Mouse (Mus musculus) intestine, embryonic 14.5 days (tissue): Measurements from ENCODE around the gene Igdcc3. TPM values are rescaled to one million over a fixed set of nuclear protein-coding genes. Genes with fewer than 3 reads are reported as not detected.

Experiments
- ATAC-seq: fragments of 200-750 bp; cut with Nextera tagmentation; replicated peaks from 2 replicates; pipeline ENCODE4 v1.8.0; 2017; ENCODE audit warnings: low read depth, moderate number of reproducible peaks, moderate TSS enrichment, moderate library complexity; ENCODE audit not compliant: low FRiP score, low TSS enrichment
- DNase-seq: peaks from one replicate; pipeline ENCODE4 v3.0.0-alpha.2; 2018; ENCODE audit warnings: low spot score
- H3K27ac ChIP-seq: fragments of 300-500 bp; sonication (generic); 2 replicates; pipeline ENCODE4 v1.5.1; 2014; ENCODE audit warnings: low read depth, mild to moderate bottlenecking, control low read depth
- H3K27me3 ChIP-seq: fragments of 300-500 bp; sonication (generic); replicated peaks from 2 replicates; pipeline ENCODE4 v1.6.1; 2014; ENCODE audit warnings: low read length, control low read depth; ENCODE audit not compliant: control insufficient read depth, insufficient read depth
- H3K36me3 ChIP-seq: fragments of 300-500 bp; sonication (generic); 2 replicates; pipeline ENCODE4 v1.6.1; 2014; ENCODE audit warnings: low read length, control low read depth; ENCODE audit not compliant: control insufficient read depth, insufficient read depth
- H3K4me1 ChIP-seq: fragments of 300-500 bp; sonication (generic); replicated peaks from 2 replicates; pipeline ENCODE4 v1.6.1; 2014; ENCODE audit warnings: low read length, control low read depth, mixed read lengths; ENCODE audit not compliant: control insufficient read depth, insufficient read depth
- H3K4me2 ChIP-seq: fragments of 300-500 bp; sonication (generic); 2 replicates; pipeline ENCODE4 v1.6.1; 2014; ENCODE audit warnings: low read length
- H3K4me3 ChIP-seq: fragments of 300-500 bp; sonication (generic); 2 replicates; pipeline ENCODE4 v1.5.1; 2014; ENCODE audit warnings: low read depth, low read length, control low read depth, mixed read lengths
- H3K9ac ChIP-seq: fragments of 300-500 bp; sonication (generic); 2 replicates; pipeline ENCODE4 v1.6.1; 2014; ENCODE audit warnings: mild to moderate bottlenecking, low read length
- H3K9me3 ChIP-seq: fragments of 300-500 bp; sonication (generic); 2 replicates; pipeline ENCODE4 v1.6.1; 2016; ENCODE audit warnings: low read length, control low read depth; ENCODE audit not compliant: control insufficient read depth
- WGBS: fragments of 180-500 bp; shearing (Covaris S2); extraction: QIAGEN DNeasy Blood & Tissue Kit; methylation state at CpG from one replicate; pipeline ENCODE4 v1.1.7; 2014; 5-methylcytosine and 5-hydroxymethylcytosine counted together
- polyA plus RNA-seq: library from polyadenylated mRNA; unstranded; fragments of >200 nt; fragmentation: Nextera tagmentation; extraction: Ambion mirVana; gene quantifications from 2 replicates; pipeline ENCODE4 v1.2.1, GENCODE M21; 2014

Igdcc3 gene
- polyA plus RNA-seq, 1 experiment from 2014 or later: 2.9 TPM

DNA sequence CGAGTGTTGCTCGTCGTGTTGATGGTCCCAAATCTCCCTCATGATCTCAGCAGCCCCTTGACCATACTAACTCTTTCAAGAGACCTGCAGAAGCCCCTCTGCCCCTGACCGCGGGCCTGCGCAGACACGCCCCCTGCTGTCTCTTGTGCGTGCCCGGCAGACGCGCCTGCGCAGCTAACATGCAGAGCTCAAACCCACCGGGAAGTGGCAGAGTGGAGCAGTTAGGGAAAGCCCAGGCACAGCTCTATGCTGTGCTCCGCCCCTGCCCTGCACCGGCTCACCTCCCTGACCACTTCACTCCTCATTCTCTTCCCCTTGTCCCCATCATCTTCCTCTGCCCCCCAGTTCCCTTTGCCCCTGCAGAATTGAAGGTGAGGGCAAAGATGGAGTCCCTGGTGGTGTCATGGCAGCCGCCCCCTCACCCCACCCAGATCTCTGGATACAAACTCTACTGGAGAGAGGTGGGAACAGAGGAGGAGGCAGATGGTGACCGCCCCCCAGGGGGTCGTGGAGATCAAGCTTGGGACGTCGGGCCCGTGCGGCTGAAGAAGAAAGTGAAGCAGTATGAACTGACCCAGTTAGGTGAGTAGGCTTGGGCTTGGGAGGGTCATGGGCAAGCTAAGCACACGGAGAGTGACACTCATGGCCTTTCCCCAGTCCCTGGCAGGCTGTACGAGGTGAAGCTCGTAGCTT lies 12.7 kb upstream of the Igdcc3 start:
- ATAC-seq: no peak
- no peaks in the 10 kb centered on the region for H3K27me3 ChIP-seq
- H3K4me1 ChIP-seq: 0 out of 2 replicates have a peak, but pooled peaks cover 4% of the 10 kb centered on the region
- no peaks in the 10 kb centered on the region for H3K9me3 ChIP-seq
- H3K9ac ChIP-seq: no peak overlapping the region
- WGBS: 21% methylated on average over 25 of the region's 25 CpGs
- no peak overlapping the region for H3K4me3 ChIP-seq
- no peak for DNase-seq
- H3K27ac ChIP-seq: no peak overlapping the region
- peak overlapping the region; percentile 21 for H3K4me2 ChIP-seq
- peaks cover 78% of the 10 kb centered on the region for H3K36me3 ChIP-seq

DNA sequence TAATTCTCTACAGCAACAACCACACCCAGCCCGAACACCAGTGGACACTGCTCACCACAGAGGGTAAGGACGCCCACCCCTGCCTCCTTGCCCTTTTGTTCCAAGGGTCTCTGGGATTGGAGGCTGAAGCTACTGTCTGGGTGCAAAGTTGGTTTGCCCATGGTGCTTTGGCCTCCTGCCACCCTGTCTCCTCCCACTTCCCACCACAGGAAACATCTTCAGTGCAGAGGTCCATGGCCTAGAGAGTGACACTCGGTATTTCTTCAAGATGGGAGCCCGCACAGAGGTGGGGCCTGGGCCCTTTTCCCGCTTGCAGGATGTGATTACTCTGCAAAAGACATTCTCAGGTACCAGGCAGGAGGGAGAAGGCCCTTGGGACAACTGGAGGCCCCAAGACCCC lies 9.3 kb upstream of the Igdcc3 start:
- H3K4me2 ChIP-seq: no peak overlapping the region
- DNase-seq: no peak
- 0 out of 2 replicates have a peak, but pooled peaks cover 4% of the 10 kb centered on the region for H3K4me1 ChIP-seq
- H3K27me3 ChIP-seq: no peaks in the 10 kb centered on the region
- H3K4me3 ChIP-seq: no peak overlapping the region
- H3K27ac ChIP-seq: no peak overlapping the region
- no peaks in the 10 kb centered on the region for H3K9me3 ChIP-seq
- peaks cover 72% of the 10 kb centered on the region for H3K36me3 ChIP-seq
- H3K9ac ChIP-seq: no peak overlapping the region
- 86% methylated on average over 5 of the region's 5 CpGs for WGBS
- no peak for ATAC-seq

DNA sequence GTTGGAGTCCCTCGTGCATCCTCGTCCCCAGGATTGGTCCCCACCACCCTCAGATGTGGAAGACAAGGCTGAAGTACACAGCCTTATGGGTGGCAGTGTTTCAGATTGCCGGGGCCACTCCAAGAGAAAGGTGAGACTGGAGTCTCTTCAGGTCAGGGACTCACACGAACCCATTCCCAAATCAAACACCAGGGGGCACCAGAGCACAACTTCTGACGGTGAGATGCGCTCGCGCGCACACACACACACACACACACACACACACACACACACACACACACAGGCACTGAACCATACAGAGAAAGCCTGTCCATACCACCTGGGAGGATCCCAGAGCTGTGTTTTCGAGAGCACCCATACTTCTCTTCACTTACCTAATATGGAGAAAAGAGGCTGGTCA lies 7.2 kb upstream of the Igdcc3 start:
- Histone ChIP-seq H3K27me3 (no peaks in the 10 kb centered on the region), H3K9ac (no peak overlapping the region), H3K4me1 (no peaks in the 10 kb centered on the region), H3K9me3 (no peaks in the 10 kb centered on the region), H3K36me3 (peaks cover 58% of the 10 kb centered on the region), H3K27ac (no peak overlapping the region), H3K4me2 (no peak overlapping the region), H3K4me3 (no peak overlapping the region)
- ATAC-seq: peak; percentile 45
- DNase-seq: peak; percentile 95
- 5% methylated on average over 10 of the region's 10 CpGs for WGBS

DNA sequence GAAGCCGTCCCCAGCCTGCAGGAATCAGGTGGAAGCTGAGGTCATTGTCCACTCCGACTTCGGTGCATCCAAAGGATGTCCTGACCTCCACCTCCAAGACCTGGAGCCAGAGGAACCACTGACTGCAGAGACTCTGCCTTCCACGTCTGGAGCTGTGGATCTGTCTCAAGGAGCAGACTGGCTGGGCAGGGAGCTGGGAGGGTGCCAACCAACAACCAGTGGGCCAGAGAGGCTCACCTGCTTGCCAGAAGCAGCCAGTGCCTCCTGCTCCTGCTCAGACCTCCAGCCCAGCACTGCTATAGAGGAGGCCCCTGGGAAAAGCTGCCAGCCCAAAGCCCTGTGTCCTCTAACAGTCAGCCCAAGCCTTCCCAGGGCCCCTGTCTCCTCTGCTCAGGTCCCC lies 5.9 kb upstream of the Igdcc3 start:
- DNase-seq: no peak
- Histone ChIP-seq H3K9ac (no peak overlapping the region), H3K4me1 (no peaks in the 10 kb centered on the region), H3K27me3 (0 out of 2 replicates have a peak, but pooled peaks cover 2% of the 10 kb centered on the region), H3K4me3 (no peak overlapping the region), H3K27ac (no peak overlapping the region), H3K36me3 (peaks cover 45% of the 10 kb centered on the region), H3K4me2 (no peak overlapping the region), H3K9me3 (no peaks in the 10 kb centered on the region)
- WGBS: 87% methylated on average over 4 of the region's 4 CpGs
- no peak for ATAC-seq

DNA sequence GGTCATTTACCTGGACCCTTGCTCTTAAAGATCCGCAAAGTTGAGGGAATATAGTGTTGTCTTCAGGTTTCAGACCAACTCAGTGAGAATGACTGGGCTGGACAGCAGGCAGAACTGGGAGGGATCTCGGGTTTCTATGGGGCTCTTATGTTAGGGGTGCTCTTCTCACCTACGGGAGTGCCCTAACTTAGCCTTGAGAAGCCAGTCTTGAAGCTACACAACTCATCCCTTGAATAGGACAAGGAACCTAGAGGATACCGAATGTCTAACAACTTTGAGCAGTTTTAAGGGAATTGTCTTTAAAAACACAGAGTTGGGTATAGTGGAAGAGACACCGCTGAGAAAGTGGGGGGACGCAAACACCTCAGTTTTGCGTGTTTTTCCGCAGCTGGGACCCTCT lies 498 bp upstream of the Igdcc3 start:
- Histone ChIP-seq H3K27me3 (0 out of 2 replicates have a peak, but pooled peaks cover 4% of the 10 kb centered on the region), H3K36me3 (peaks cover 8% of the 10 kb centered on the region), H3K9ac (peak overlapping the region; percentile 63), H3K4me1 (peaks cover 14% of the 10 kb centered on the region; the same call in 1 of the 2 replicates), H3K27ac (peak overlapping the region; percentile 82; the same call in 1 of the 2 replicates), H3K4me2 (peak overlapping the region; percentile 92), H3K9me3 (no peaks in the 10 kb centered on the region), H3K4me3 (peak overlapping the region; percentile 70)
- 1% methylated on average over 8 of the region's 8 CpGs for WGBS
- ATAC-seq (no peak), DNase-seq (no peak)

DNA sequence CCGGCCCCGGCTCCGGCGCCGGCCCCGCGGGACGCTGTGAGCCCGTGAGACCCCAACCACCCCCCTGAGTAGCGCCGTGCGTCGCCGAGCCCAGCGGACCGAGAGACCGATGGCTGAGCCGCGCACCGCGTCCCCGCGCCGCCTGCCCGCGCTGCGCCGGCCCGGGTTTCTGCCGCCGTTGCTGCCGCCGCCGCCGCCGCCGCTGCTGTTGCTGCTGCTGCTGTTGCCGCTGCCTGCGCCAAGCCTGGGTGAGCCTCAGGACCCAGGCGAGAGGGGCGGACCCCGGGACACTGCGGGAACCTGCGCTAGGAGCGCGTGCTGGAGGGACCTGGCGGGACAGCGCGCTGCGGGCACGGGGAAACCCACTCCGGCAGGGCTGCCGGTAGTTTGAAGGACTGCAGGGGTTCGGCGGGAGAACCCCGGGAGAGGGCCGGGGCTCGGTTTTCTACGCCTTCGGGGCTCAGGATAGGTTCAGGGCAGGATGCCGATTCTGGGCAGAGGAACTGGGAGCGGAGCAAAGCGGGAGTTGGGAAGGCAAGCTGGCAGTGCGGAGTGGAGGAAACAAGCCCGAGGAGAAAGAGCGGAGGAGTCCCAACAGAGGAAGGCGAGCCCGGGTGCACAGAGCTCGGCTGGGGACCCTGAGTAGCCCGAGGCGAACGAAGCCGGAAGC lies 452 bp downstream of the Igdcc3 start:
- Histone ChIP-seq H3K4me2 (peak overlapping the region; percentile 92), H3K36me3 (no peaks in the 10 kb centered on the region; the same call in 1 of the 2 replicates), H3K9ac (peak overlapping the region; percentile 63), H3K27me3 (0 out of 2 replicates have a peak, but pooled peaks cover 4% of the 10 kb centered on the region), H3K9me3 (no peaks in the 10 kb centered on the region), H3K27ac (peak overlapping the region; percentile 82; the same call in 1 of the 2 replicates), H3K4me1 (peaks cover 14% of the 10 kb centered on the region; the same call in 1 of the 2 replicates), H3K4me3 (peak overlapping the region; percentile 70)
- WGBS: 1% methylated on average over 54 of the region's 73 CpGs
- ATAC-seq: peak; percentile 75
- peak; percentile 89 for DNase-seq

DNA sequence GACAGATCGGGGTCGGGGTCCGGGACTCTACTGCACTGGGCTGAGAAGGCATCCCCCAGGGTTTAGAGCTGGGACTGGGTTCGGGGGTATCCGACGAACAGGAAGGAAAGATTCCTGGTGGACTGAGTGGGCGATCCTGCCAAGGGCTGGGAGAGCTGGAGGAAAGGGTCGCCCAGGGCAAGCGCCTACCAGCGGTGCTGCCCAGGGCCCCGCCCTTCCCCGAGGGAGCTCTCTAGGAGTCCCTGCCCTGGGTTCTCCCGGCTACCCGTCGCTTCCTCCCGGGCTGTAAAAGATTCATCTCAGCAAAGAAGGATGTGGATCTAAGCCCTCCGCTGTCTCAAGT lies 958 bp downstream of the Igdcc3 start:
- Histone ChIP-seq H3K9ac (peak overlapping the region; percentile 63), H3K4me2 (peak overlapping the region; percentile 92), H3K27ac (peak overlapping the region; percentile 82; the same call in 1 of the 2 replicates), H3K36me3 (0 out of 2 replicates have a peak, but pooled peaks cover under 1% of the 10 kb centered on the region), H3K27me3 (0 out of 2 replicates have a peak, but pooled peaks cover 4% of the 10 kb centered on the region), H3K4me3 (peak overlapping the region; percentile 70), H3K4me1 (peaks cover 14% of the 10 kb centered on the region; the same call in 1 of the 2 replicates), H3K9me3 (no peaks in the 10 kb centered on the region)
- ATAC-seq: peak; percentile 69
- DNase-seq: no peak
- 1% methylated on average over 17 of the region's 17 CpGs for WGBS

DNA sequence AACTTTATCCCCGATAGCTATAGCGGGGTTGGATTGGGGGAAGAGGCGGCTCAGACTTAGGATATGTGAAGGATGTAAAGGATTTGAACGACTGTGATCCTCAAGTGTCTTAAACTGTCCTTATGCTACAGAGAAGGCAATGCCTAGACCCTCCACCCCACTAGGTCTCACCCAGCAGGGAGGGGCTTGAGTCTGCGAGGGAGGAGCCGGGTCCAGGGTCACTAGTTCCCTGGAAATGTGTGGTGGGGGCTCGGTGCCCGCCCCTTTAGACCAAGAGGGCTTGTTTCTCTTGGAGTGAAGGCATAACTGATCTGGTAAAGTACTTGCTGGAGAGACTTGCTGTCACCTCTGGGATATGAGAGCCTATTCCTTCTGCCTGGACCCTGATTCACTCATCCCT lies 1.4 kb downstream of the Igdcc3 start:
- Histone ChIP-seq H3K36me3 (0 out of 2 replicates have a peak, but pooled peaks cover 3% of the 10 kb centered on the region), H3K4me1 (peaks cover 14% of the 10 kb centered on the region; the same call in 1 of the 2 replicates), H3K4me3 (peak overlapping the region; percentile 70), H3K27me3 (0 out of 2 replicates have a peak, but pooled peaks cover 4% of the 10 kb centered on the region), H3K9me3 (no peaks in the 10 kb centered on the region), H3K9ac (peak overlapping the region; percentile 63), H3K4me2 (peak overlapping the region; percentile 92), H3K27ac (no peak overlapping the region)
- DNase-seq: peak; percentile 59
- ATAC-seq: no peak
- 2% methylated on average over 8 of the region's 8 CpGs for WGBS
